Mouse (Mus musculus) urinary bladder, adult 18-20 months (tissue): ENCODE data around the gene Gm21095.
"Not testable (repeated sequence)": the region's sequence is repeated elsewhere in the genome, so short reads cannot be mapped to it uniquely, and the experiment has no call there.

Experiments
- DNase-seq, 2 experiments: peaks; one replicate each; pipeline ENCODE4 v3.0.0; 2022; ENCODE audit warnings: low spot score in 2 of 2, mixed read lengths in 2 of 2

The Gm21095 gene

DNA sequence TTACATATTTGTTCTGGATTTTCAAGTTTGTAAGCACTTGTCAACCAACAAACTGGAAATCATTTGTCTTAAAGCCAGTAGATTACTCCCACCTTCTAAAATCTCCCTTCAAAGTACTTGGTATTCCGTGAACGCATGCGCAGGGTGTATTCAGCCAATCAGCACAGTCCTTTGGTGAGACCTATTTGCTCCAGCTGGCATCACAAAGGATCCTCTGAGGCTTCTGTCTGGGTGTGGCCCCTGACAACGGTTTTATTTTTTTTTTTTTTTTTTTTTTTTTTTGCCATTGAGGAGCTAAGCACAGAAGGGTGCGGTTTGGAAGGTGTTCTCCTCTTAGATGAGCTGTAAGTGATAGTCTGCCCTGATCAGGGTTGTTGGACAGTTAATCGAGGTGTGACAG lies at the start of gene Gm21095:
Gene Gm21095 (plus strand): TSS at position 301 of the 400 bp plus-strand sequence.
- not testable (repeated sequence) for DNase-seq
